Mouse (Mus musculus): ENCODE measurements around the gene Ppdpf. TPM values are rescaled to one million over a fixed set of nuclear protein-coding genes. Genes with fewer than 3 reads are reported as not detected.

Ppdpf gene
- polyA plus RNA-seq, 1 experiment from 2014 or later, result 282 TPM

DNA sequence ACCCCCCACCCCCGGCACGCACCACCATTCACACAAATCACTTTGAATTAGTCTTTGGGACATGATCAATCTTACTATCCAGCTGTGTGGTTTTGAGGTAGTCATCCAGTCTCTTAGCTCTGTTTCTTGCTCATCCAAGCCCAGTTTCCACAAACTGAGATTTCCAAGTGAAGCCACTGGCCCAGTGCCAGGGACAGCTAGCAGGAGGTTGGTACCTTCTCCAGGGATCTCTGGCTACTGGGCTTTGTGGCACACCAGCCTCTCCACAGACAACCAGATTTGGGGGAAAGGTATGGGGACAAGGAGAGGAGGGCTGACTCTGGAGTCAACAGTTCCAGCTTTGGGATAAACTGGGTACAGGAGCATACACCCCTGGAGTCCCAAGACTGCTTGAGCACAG, 33.3 kb downstream of the Ppdpf start:
- Histone ChIP-seq H3K4me1 (peaks cover 13% of the 10 kb centered on the region), H3K4me2 (replicated peaks) (peak overlapping the region; percentile 60), H3K9me3 (replicated peaks) (no peaks in the 10 kb centered on the region), H3K36me3 (no peaks in the 10 kb centered on the region), H3K9ac (no peak overlapping the region), H3K4me3 (replicated peaks) (peak overlapping the region; percentile 34), H3K27ac (replicated peaks) (peak overlapping the region; percentile 30; the same call in 1 of the 2 replicates), H3K27me3 (no peaks in the 10 kb centered on the region)
- no peak for ATAC-seq (ENCODE audit: insufficient number of reproducible peaks, low FRiP score, low TSS enrichment, low read depth)
- WGBS, result 29% methylated on average over 2 of the region's 2 CpGs

DNA sequence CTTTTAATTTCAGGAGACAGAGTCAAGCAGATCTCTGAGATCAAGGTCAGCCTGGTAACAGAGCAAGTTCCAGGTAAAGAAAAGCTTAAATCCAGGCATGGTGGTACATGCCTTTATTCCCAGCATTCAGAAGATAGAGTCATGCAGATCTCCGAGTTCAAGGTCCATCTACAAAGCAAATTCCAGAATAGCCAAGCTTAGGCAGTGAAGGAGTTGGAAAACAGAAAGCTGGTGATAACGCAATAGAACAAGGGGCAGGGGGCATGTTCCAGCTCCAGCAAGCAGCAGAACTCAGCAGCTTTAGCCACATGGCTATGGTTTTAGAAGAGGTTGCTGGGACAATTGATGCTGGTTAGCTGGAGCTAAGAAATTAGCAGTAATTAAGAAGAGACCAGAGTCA, 37.9 kb downstream of the Ppdpf start:
- ATAC-seq (ENCODE audit: insufficient number of reproducible peaks, low FRiP score, low TSS enrichment, low read depth), result no peak
- Histone ChIP-seq H3K4me1 (peaks cover 6% of the 10 kb centered on the region), H3K4me2 (replicated peaks) (no peak overlapping the region), H3K27me3 (no peaks in the 10 kb centered on the region), H3K9me3 (replicated peaks) (no peaks in the 10 kb centered on the region), H3K27ac (replicated peaks) (no peak overlapping the region), H3K36me3 (0 out of 2 replicates have a peak, but pooled peaks cover 3% of the 10 kb centered on the region), H3K9ac (no peak overlapping the region), H3K4me3 (replicated peaks) (no peak overlapping the region)
- 84% methylated on average over 2 of the region's 2 CpGs for WGBS

DNA sequence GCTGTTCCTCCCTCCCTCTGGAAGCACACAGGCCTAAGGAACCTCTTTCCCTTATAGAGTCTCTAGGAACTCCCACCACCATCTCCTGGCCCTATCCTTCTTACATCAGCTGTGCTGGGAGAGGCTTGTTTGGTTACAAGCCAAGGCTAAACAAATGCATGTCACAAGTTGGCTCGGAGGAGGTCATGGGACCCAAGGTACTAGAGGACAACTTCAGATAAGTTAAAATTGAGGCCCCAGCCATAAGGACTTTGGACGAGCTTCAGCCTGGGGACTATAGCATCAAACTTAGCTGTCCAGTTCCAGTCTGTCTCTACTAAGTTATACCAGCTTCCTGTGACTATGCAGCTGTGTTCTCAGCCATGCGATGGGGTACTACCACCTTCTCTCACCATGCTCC, 40.1 kb downstream of the Ppdpf start:
- Histone ChIP-seq H3K4me1 (no peaks in the 10 kb centered on the region), H3K9ac (no peak overlapping the region), H3K27ac (replicated peaks) (no peak overlapping the region), H3K36me3 (0 out of 2 replicates have a peak, but pooled peaks cover 3% of the 10 kb centered on the region), H3K27me3 (no peaks in the 10 kb centered on the region), H3K4me3 (replicated peaks) (no peak overlapping the region), H3K9me3 (replicated peaks) (no peaks in the 10 kb centered on the region), H3K4me2 (replicated peaks) (no peak overlapping the region)
- WGBS, result 84% methylated on average over 3 of the region's 3 CpGs
- no peak for ATAC-seq (ENCODE audit: insufficient number of reproducible peaks, low FRiP score, low TSS enrichment, low read depth)

DNA sequence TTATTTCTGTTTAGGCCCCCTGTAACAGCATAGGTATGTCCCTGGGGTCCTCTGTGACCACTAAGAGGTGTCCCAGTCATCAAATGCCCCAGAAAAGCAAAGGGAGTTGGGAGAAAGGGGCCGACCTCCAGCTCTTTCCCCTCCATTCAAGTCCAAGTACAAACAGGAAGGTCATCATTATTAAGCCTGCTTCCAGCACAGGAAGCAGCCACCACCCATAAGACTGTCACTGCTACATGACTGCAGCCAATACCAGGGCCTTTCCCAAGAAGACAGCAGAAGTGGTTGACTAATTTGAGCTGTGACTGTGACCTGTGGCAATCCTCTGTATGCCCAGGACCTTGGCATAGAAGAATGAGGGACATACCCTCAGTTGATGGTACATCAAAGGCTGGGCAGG, 41.3 kb downstream of the Ppdpf start:
- no peak for ATAC-seq (ENCODE audit: insufficient number of reproducible peaks, low FRiP score, low TSS enrichment, low read depth)
- Histone ChIP-seq H3K4me3 (replicated peaks) (no peak overlapping the region), H3K27ac (replicated peaks) (no peak overlapping the region), H3K36me3 (0 out of 2 replicates have a peak, but pooled peaks cover 3% of the 10 kb centered on the region), H3K9me3 (replicated peaks) (no peaks in the 10 kb centered on the region), H3K4me1 (no peaks in the 10 kb centered on the region), H3K4me2 (replicated peaks) (no peak overlapping the region), H3K9ac (no peak overlapping the region), H3K27me3 (no peaks in the 10 kb centered on the region)
- 60% methylated on average over 1 of the region's 1 CpGs for WGBS

DNA sequence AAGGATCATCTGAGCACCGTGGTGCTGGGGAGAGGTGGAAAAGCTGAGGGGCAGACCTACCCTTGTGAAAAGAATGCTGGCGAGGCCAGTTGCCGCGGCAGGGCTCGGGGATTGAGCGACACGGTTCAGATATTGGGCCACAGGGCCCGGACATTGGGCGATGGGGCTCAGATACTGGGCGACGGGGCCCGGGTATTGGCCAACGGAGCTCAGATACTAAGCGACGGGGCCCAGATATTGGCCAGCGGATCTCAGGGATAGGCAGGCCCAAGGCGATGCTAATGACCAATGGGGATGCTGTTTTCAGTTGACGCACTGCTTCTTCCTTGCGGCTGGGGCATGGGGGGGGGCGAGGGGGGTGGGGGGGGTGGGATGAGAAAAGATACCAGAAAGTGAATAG, 44.1 kb downstream of the Ppdpf start:
- ATAC-seq (ENCODE audit: insufficient number of reproducible peaks, low FRiP score, low TSS enrichment, low read depth), result no peak
- no peak overlapping the region for H3K9ac ChIP-seq
- H3K9me3 ChIP-seq (replicated peaks), result no peaks in the 10 kb centered on the region
- H3K27ac ChIP-seq (replicated peaks), result no peak overlapping the region
- WGBS, result 80% methylated on average over 20 of the region's 20 CpGs
- H3K4me1 ChIP-seq, result no peaks in the 10 kb centered on the region
- 0 out of 2 replicates have a peak, but pooled peaks cover 3% of the 10 kb centered on the region for H3K36me3 ChIP-seq
- H3K27me3 ChIP-seq, result no peaks in the 10 kb centered on the region
- no peak overlapping the region for H3K4me3 ChIP-seq (replicated peaks)
- H3K4me2 ChIP-seq (replicated peaks), result no peak overlapping the region

DNA sequence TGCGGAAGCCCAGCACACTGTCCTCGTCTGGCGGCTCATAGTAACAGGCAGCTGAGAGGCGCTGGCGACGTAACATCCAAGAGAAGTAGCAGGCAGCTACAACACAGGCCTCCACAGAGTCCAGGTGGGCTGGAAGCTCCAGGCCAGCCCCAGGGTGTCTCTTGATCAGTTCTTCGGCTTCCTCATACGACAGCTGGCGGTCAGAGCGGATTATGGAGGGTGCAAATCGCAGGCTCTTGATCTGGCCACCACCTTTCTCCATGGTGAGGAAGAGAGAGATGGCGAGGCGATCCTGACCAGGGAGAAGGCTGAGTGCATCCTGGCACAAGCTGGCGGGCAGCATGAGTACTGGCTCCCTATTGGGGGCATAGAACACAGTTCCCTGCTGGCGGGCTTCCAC, 46.4 kb downstream of the Ppdpf start:
- Histone ChIP-seq H3K36me3 (0 out of 2 replicates have a peak, but pooled peaks cover 4% of the 10 kb centered on the region), H3K9ac (no peak overlapping the region), H3K27ac (replicated peaks) (no peak overlapping the region), H3K4me1 (no peaks in the 10 kb centered on the region), H3K9me3 (replicated peaks) (no peaks in the 10 kb centered on the region), H3K4me3 (replicated peaks) (no peak overlapping the region), H3K27me3 (no peaks in the 10 kb centered on the region), H3K4me2 (replicated peaks) (no peak overlapping the region)
- 86% methylated on average over 15 of the region's 15 CpGs for WGBS
- ATAC-seq (ENCODE audit: insufficient number of reproducible peaks, low FRiP score, low TSS enrichment, low read depth), result no peak

DNA sequence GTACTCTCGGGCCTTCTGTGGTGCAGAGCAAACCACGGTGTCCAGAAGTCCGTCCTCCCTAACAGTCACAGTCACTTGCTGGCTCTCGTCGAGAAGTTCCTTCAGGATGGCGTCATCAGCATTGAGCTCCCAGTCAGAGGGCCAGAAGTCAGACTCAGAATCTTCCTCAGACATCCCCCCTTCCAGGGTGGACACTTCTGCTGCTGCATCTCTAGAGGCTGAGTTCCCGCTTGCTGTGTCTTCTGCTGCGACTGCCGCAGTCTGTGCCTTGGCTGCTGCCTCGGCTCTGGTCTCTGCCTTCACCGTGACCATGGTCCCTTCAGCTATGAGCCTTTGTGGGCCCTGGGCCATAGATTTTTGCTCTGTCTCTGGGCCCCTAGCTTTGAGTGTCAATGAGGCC, 47.6 kb downstream of the Ppdpf start:
- Histone ChIP-seq H3K27me3 (no peaks in the 10 kb centered on the region), H3K4me1 (no peaks in the 10 kb centered on the region), H3K9ac (no peak overlapping the region), H3K9me3 (replicated peaks) (no peaks in the 10 kb centered on the region), H3K36me3 (0 out of 2 replicates have a peak, but pooled peaks cover 3% of the 10 kb centered on the region), H3K4me3 (replicated peaks) (no peak overlapping the region), H3K27ac (replicated peaks) (no peak overlapping the region), H3K4me2 (replicated peaks) (no peak overlapping the region)
- WGBS, result 86% methylated on average over 11 of the region's 11 CpGs
- ATAC-seq (ENCODE audit: insufficient number of reproducible peaks, low FRiP score, low TSS enrichment, low read depth), result no peak

DNA sequence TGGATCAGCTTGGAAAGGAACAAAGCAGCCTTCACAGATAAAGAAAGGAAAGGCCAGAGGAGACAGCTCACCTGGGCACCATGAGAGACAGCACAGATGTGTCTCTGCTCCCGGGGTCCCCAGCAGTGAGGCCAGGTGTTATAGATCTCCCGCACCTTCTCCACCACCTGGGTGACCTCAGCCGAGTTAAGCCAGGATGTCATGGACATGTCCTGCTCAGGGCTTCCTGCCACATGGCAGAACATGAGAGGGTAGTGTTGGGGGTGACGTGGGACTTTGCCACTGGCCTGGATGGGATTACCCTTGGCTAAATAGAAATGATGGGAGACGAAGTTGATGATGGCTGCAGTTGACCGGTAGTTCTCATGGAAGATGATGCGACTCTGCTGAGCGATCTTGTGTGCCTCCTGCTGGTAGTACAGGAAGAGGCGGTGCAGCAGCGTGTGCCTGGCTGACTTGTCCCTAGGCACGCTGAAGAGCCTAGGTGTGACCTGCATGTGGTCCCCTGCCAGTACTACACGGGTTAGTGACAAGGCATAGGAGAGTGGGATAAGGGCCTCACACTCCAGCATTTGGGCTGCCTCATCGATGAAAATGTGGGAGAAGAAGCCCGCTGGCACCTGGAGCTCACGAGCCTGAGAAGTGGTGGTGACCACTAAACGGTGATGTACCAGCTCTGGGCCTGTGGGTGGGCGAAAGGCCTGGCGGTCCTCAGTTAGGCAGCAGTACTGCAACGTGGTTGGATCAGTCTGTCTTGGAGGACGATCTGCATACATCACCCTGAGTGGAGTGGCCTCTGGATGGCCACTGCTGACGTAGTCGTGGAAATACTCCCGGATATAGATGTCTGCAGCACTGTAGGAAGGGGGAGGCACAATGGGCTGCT, 48.9 kb downstream of the Ppdpf start:
- Histone ChIP-seq H3K9ac (no peak overlapping the region), H3K4me1 (no peaks in the 10 kb centered on the region)
- WGBS, result 84% methylated on average over 23 of the region's 23 CpGs

DNA sequence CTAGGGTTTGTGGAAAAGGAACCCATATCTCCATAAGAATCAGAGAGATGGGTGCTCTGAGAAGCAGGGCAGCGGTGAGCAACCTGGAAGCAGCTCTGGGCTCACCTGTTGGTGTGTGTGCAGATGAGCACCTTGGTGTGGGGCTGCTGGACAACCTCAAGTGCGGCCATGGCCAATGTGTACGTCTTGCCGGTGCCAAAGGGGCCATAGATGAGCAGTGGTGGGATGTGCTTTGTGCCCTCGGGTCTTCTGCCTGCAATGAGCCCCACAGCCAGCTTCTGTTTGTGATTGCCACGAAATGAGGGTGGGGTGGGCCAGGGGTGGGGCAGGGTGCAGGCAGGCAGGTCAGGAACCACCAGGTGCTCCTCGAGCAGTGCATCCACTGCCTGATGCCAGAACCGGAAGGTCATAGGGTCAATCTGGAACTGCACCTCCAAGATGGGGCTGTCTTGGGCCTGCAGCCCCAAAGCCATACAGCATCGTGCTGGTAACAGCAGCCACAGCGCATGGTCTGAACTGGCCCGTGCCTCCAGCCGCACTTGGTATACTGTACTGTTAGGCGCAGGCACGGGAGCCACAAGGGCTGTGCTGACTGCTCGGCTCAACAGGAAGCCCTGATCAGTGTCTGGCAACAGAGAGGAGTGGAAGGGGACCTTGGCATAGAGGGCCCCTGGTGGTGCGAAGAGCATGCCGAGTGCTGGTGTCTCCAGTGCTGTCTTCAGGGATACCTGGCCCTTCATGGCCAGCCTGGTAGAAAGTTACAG, 50.4 kb downstream of the Ppdpf start:
- Histone ChIP-seq H3K4me3 (replicated peaks) (no peak overlapping the region), H3K27ac (replicated peaks) (no peak overlapping the region), H3K36me3 (0 out of 2 replicates have a peak, but pooled peaks cover 3% of the 10 kb centered on the region), H3K4me2 (replicated peaks) (no peak overlapping the region), H3K9ac (no peak overlapping the region), H3K27me3 (no peaks in the 10 kb centered on the region), H3K9me3 (replicated peaks) (no peaks in the 10 kb centered on the region), H3K4me1 (peaks cover 10% of the 10 kb centered on the region)
- ATAC-seq (ENCODE audit: insufficient number of reproducible peaks, low FRiP score, low TSS enrichment, low read depth), result no peak
- 88% methylated on average over 17 of the region's 17 CpGs for WGBS

More for the DNA sequence above, 48.9 kb downstream of the Ppdpf start:
- Histone ChIP-seq H3K4me2 (replicated peaks) (no peak overlapping the region), H3K4me3 (replicated peaks) (no peak overlapping the region), H3K9me3 (replicated peaks) (no peaks in the 10 kb centered on the region), H3K27ac (replicated peaks) (no peak overlapping the region), H3K36me3 (0 out of 2 replicates have a peak, but pooled peaks cover 3% of the 10 kb centered on the region), H3K27me3 (no peaks in the 10 kb centered on the region)
- ATAC-seq (ENCODE audit: insufficient number of reproducible peaks, low FRiP score, low TSS enrichment, low read depth), result no peak

DNA sequence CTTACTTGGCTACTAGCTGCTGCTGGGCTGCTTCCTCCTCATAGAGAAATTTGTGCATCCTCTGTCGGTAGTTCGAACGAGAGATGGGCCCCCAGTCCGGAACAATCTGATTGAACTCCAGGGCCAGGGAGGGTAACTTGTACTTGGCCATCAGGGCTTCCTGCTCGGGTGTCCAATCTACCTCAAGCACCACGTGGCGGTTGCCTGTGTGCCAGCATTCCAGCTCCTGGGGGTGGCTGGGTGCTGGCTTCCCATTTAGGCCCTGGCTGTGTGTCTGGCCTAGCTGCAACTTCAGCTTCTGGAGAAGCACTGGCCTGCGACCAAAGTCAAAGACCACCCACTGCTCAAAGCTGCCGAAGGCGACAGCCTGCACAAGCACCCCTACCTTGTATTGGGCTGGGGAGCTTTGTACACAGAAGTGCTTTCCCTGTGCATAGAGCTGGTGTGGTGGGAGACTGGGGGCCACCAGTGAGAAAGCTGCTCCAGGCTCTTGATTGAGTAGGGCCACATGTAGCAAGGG, 51.1 kb downstream of the Ppdpf start:
- WGBS, result 78% methylated on average over 10 of the region's 10 CpGs
- ATAC-seq (ENCODE audit: insufficient number of reproducible peaks, low FRiP score, low TSS enrichment, low read depth), result no peak

More for the DNA sequence above, 51.1 kb downstream of the Ppdpf start:
- Histone ChIP-seq H3K27ac (replicated peaks) (no peak overlapping the region), H3K4me3 (replicated peaks) (no peak overlapping the region), H3K36me3 (0 out of 2 replicates have a peak, but pooled peaks cover 3% of the 10 kb centered on the region), H3K4me2 (replicated peaks) (no peak overlapping the region), H3K27me3 (no peaks in the 10 kb centered on the region), H3K4me1 (peaks cover 10% of the 10 kb centered on the region), H3K9ac (no peak overlapping the region), H3K9me3 (replicated peaks) (no peaks in the 10 kb centered on the region)

All from embryonic facial prominence, embryonic 15.5 days (tissue).